Mouse (Mus musculus) urinary bladder, postnatal 25 days (tissue): ENCODE results near the gene Supt4a.
A peak's percentile ranks its signal among the peaks of the same experiment; 100 is the strongest.

Experiments
- DNase-seq: peaks from one replicate; pipeline ENCODE4 v3.0.0; 2022; ENCODE audit warnings: low spot score

Gene Supt4a

GRCm38 (mm10) chr11:87725964-87726562, 11.3 kb upstream of the Supt4a start:
- DNase-seq = no peak

GRCm38 (mm10) chr11:87727021-87727420, 10.3 kb upstream of the Supt4a start:
- DNase-seq = no peak

- DNase-seq = no peak
Observed at GRCm38 (mm10) chr11:87727471-87727870, 9.9 kb upstream of the Supt4a start.

GRCm38 (mm10) chr11:87728850-87729592, 8.3 kb upstream of the Supt4a start:
- DNase-seq = no peak

GRCm38 (mm10) chr11:87729593-87730185, 7.7 kb upstream of the Supt4a start:
- no peak for DNase-seq

GRCm38 (mm10) chr11:87730652-87731310, 6.6 kb upstream of the Supt4a start:
- DNase-seq = no peak

GRCm38 (mm10) chr11:87734346-87734745, 3.0 kb upstream of the Supt4a start:
- DNase-seq = no peak

GRCm38 (mm10) chr11:87735691-87736090, 1.7 kb upstream of the Supt4a start:
- no peak for DNase-seq

GRCm38 (mm10) chr11:87736647-87737134, 661 bp upstream of the Supt4a start:
- DNase-seq = peak; percentile 51

- no peak for DNase-seq
Observed at GRCm38 (mm10) chr11:87743691-87744090, 6.3 kb downstream of the Supt4a start.

GRCm38 (mm10) chr11:87744964-87745363, 7.6 kb downstream of the Supt4a start:
- no peak for DNase-seq

GRCm38 (mm10) chr11:87745632-87746555, 8.5 kb downstream of the Supt4a start:
- no peak for DNase-seq

- no peak for DNase-seq
Observed at GRCm38 (mm10) chr11:87747312-87747711, 10.0 kb downstream of the Supt4a start.

GRCm38 (mm10) chr11:87747716-87748115, 10.4 kb downstream of the Supt4a start:
- DNase-seq = no peak

GRCm38 (mm10) chr11:87748132-87749119, 11.1 kb downstream of the Supt4a start:
- DNase-seq = no peak

GRCm38 (mm10) chr11:87749192-87750042, 12.1 kb downstream of the Supt4a start:
- no peak for DNase-seq

- DNase-seq = no peak
Observed at GRCm38 (mm10) chr11:87750043-87750421, 12.7 kb downstream of the Supt4a start.

GRCm38 (mm10) chr11:87750521-87750920, 13.2 kb downstream of the Supt4a start:
- DNase-seq = no peak

- DNase-seq = no peak
Observed at GRCm38 (mm10) chr11:87751031-87751430, 13.7 kb downstream of the Supt4a start.
